Mouse (Mus musculus): ENCODE results near the gene Katnal1. TPM values are rescaled to one million over a fixed set of nuclear protein-coding genes. Genes with fewer than 3 reads are reported as not detected.

The Katnal1 gene
- total and polyA plus RNA-seq, 3 experiments: 2.8 to 7.0 (median 3.2) TPM

GRCm38 (mm10) chr5:148899361-148899760 is 29.8 kb downstream of the Katnal1 start:
- DNase-seq (ENCODE audit: extremely low read depth): no peak
- Histone ChIP-seq H3K36me3 (replicated peaks in 1 of 2; ENCODE audit: control insufficient read depth in 1 of 2, insufficient read depth in 1 of 2, low read length in 1 of 2) (peaks cover 8 to 32% of the 10 kb centered on the region in 2 experiments), H3K4me1 (ENCODE audit: control insufficient read depth in 1 of 2, insufficient read depth in 2 of 2) (peaks cover 16 to 39% of the 10 kb centered on the region in 2 experiments), H3K4me3 (replicated peaks in 1 of 3; ENCODE audit: low read depth in 2 of 3, low read length in 2 of 3, poor library complexity in 1 of 3) (no peak overlapping the region), H3K27me3 (replicated peaks) (no peaks in the 10 kb centered on the region), H3K27ac (ENCODE audit: insufficient read depth, low read depth) (no peak overlapping the region), H3K9me3 (replicated peaks; ENCODE audit: low read length) (no peaks in the 10 kb centered on the region), H3K79me2 (replicated peaks; ENCODE audit: control insufficient read depth, extremely low read depth, insufficient read depth, poor library complexity, severe bottlenecking) (no peaks in the 10 kb centered on the region), H3K4me2 (ENCODE audit: insufficient read depth, low read depth, poor library complexity, severe bottlenecking) (no peak overlapping the region), H3K9ac (ENCODE audit: insufficient read depth, low read depth) (no peak overlapping the region)
- dilution Hi-C loops (cut with MboI; ENCODE audit: extremely low pct_ligation_motif_present, extremely low pct_unique_long_range_greater_than_20kb, low sequenced_read_pairs): no loop called here
- in situ Hi-C loops (cut with MboI; ENCODE audit: low pct_ligation_motif_present, low pct_unique_long_range_greater_than_20kb, low sequenced_read_pairs): no loop called here
- no peak for TF ChIP-seq NELFE (IDR thresholded peaks at IDR 0.05; ENCODE audit: low read depth, low read length)
- TF ChIP-seq PAX5 (IDR thresholded peaks at IDR 0.05; ENCODE audit: low read length): no peak
- TF ChIP-seq GABPA (IDR thresholded peaks at IDR 0.05; ENCODE audit: insufficient replicate concordance, low read depth, low read length): no peak
- no peak for TF ChIP-seq MYC (IDR thresholded peaks at IDR 0.05; ENCODE audit: low read depth, low read length)
- no peak for TF ChIP-seq USF2 (conservative IDR thresholded peaks at IDR 0.05; ENCODE audit: low read depth, low read length)
- TF ChIP-seq JUND (conservative IDR thresholded peaks at IDR 0.05; ENCODE audit: low read depth, low read length): no peak
- no peak for TF ChIP-seq HCFC1 (IDR thresholded peaks at IDR 0.05; ENCODE audit: low read depth, low read length)
- no peak for TF ChIP-seq TBP (conservative IDR thresholded peaks at IDR 0.05; ENCODE audit: low read depth, low read length)
- no peak for TF ChIP-seq MAX (IDR thresholded peaks at IDR 0.05; ENCODE audit: low read length)
- TF ChIP-seq MAZ (IDR thresholded peaks at IDR 0.05; ENCODE audit: low read depth, low read length): no peak
- no peak for TF ChIP-seq MAFK (IDR thresholded peaks at IDR 0.05; ENCODE audit: insufficient replicate concordance, low read length)

GRCm38 (mm10) chr5:148897941-148898417 is 31.1 kb downstream of the Katnal1 start:
- Histone ChIP-seq H3K9me3 (replicated peaks; ENCODE audit: low read length) (peaks cover 2% of the 10 kb centered on the region), H3K79me2 (replicated peaks; ENCODE audit: control insufficient read depth, extremely low read depth, insufficient read depth, poor library complexity, severe bottlenecking) (no peaks in the 10 kb centered on the region), H3K27ac (ENCODE audit: insufficient read depth, low read depth) (no peak overlapping the region), H3K4me2 (ENCODE audit: insufficient read depth, low read depth, poor library complexity, severe bottlenecking) (no peak overlapping the region), H3K27me3 (replicated peaks) (no peaks in the 10 kb centered on the region), H3K9ac (ENCODE audit: insufficient read depth, low read depth) (no peak overlapping the region), H3K4me1 (ENCODE audit: control insufficient read depth in 1 of 2, insufficient read depth in 2 of 2) (peaks cover 16 to 31% of the 10 kb centered on the region in 2 experiments), H3K36me3 (replicated peaks in 1 of 2; ENCODE audit: control insufficient read depth in 1 of 2, insufficient read depth in 1 of 2, low read length in 1 of 2) (peaks cover 6 to 30% of the 10 kb centered on the region in 2 experiments), H3K4me3 (replicated peaks in 1 of 3; ENCODE audit: low read depth in 2 of 3, low read length in 2 of 3, poor library complexity in 1 of 3) (no peak overlapping the region)
- no peak for DNase-seq (ENCODE audit: extremely low read depth)
- dilution Hi-C loops (cut with MboI; ENCODE audit: extremely low pct_ligation_motif_present, extremely low pct_unique_long_range_greater_than_20kb, low sequenced_read_pairs): no loop called here
- in situ Hi-C loops (cut with MboI; ENCODE audit: low pct_ligation_motif_present, low pct_unique_long_range_greater_than_20kb, low sequenced_read_pairs): no loop called here
- TF ChIP-seq ZMIZ1 (IDR thresholded peaks at IDR 0.05; ENCODE audit: low read depth, low read length) (no peak), E2F4 (IDR thresholded peaks at IDR 0.05; ENCODE audit: insufficient replicate concordance, low read depth, low read length) (no peak), SIN3A (IDR thresholded peaks at IDR 0.05; ENCODE audit: low read length) (no peak), USF2 (conservative IDR thresholded peaks at IDR 0.05; ENCODE audit: low read depth, low read length) (no peak), ZKSCAN1 (IDR thresholded peaks at IDR 0.05; ENCODE audit: borderline replicate concordance, low read depth, low read length) (no peak), POLR2A (IDR thresholded peaks at IDR 0.05; ENCODE audit: low read depth, low read length) (no peak), ETS1 (conservative IDR thresholded peaks at IDR 0.05; ENCODE audit: low read depth, low read length) (no peak), TCF12 (IDR thresholded peaks at IDR 0.05; ENCODE audit: low read depth, low read length) (no peak), USF1 (IDR thresholded peaks at IDR 0.05; ENCODE audit: low read depth, low read length) (no peak), HCFC1 (IDR thresholded peaks at IDR 0.05; ENCODE audit: low read depth, low read length) (no peak), RAD21 (IDR thresholded peaks at IDR 0.05; ENCODE audit: low read depth, low read length) (no peak)
